Mouse (Mus musculus) E14TG2a.4 (cell line): ENCODE measurements around the gene Pkp4.

ENCODE experiments used
- CTCF ChIP-seq: conservative IDR thresholded peaks from 2 replicates; pipeline ENCODE4 v1.5.1; 2014; ENCODE audit warnings: low read length
- POU5F1 ChIP-seq: IDR thresholded peaks from 2 replicates; pipeline ENCODE4 v1.6.1; 2014; ENCODE audit warnings: low read length, borderline replicate concordance

GRCm38 (mm10) chr2:59155428-59155827 is 5.2 kb upstream of the Pkp4 start:
- TF ChIP-seq CTCF (no peak), POU5F1 (no peak)
